Mouse (Mus musculus) CD4-positive, CD25-positive, alpha-beta regulatory T cell, adult 9 weeks (primary cell): Measurements from ENCODE around the gene Zfp784. TPM values are rescaled to one million over a fixed set of nuclear protein-coding genes. Genes with fewer than 3 reads are reported as not detected.

Experiments
- polyA plus RNA-seq: library from polyadenylated mRNA; unstranded; fragments of 100-300 nt; shearing (Covaris generic); gene quantifications from one replicate; pipeline ENCODE4 v1.2.1, GENCODE M21; 2017

The Zfp784 gene
- polyA plus RNA-seq: 5.3 TPM

GRCm38 (mm10) chr7:5038109-5038732 lies at the start of gene Zfp784:
Gene Zfp784 (minus strand): TSS chr7:5038446.

DNA sequence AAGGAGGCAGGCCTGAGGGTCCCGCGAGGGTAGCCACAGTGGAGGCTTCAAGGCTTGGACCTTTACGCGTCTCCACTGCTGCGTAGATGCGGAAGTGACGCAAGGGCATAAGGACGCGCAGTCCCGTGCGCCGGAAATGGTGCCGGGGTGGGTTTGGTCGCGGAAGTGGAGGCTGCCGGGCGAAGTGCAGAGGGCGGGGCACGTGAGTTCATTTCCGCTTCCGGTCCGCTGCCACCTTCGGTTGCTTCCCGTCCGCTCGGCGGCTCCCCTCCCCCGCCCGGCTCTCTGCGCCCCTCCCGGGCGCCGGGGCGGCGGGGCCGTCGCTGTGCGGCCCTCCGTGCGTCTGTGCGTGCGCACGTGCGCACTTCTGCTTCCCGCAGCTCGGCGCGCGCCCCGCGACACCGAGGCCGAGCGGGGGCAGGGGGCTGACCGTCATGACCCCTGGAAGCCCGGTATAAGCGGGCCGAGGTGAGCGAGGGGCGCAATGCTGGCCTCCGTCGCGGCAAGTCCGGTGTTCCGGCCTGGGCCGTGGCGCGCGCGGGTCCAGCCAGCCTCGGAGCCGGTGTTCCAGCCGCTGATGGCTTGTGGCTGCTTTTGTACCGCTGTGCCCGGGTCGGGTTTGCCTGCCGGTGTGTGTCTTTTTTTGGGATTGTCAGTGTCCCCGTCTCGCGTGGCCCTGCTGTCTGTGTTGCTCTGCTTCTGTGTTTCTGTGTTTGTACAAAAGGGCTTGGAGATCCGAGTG lies 41.9 kb upstream of the Zfp784 start, which contains the start of gene Epn1:
Gene Epn1, plus strand, starts transcription at position 226 of the 742 bp plus-strand sequence.

GRCm38 (mm10) chr7:5061774-5062359 lies 23.6 kb upstream of the Zfp784 start, which contains the start of gene U2af2:
Gene U2af2 (plus strand): TSS chr7:5062143.

DNA sequence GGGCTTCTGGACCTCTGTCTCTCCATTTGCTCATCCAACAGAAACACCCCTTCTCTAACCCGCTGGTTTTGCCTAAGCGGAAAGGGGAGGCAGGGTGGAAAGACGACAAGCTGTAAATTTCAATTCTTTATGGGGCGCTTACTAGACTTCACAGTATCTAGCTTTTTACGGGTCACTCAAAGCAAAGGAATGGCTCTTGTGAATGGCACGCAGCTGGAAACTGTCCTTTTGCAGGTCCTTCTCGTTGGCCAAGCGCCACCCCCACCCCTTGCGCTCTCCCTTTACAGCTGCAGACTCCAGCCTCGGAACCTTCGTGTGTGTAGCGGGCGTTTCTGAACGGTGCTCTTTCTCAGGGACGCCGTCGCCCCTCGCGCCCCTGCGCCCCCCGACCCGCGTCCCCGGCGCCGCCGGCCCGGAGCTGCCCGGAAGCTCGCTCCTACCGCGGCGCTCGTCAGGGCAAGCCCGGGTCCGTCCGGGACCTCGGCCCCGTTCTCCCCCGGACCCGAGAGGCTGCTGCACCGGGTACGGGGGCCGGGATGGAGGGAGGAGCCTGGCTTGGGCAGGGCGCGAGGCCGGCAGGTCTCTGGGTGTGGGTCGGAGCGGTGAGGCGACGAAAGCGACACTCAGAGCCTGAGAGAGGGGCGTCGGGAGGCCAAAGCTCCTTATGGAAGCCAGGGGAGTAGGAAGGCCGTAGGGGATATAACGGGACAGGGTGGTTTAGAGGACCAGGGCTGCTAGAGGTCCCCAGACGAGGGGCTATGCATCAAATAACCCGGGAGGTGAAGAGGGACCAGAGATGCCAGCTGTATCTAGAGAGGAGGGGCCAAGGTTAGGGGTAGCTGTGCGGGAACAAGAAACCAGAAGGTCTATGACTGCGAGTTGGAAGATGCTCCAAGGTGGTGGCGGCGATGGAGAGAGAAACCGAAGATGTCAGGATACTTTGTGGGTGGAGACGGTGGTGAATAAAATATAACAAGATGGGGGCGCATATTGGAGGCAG lies 13.2 kb upstream of the Zfp784 start, which contains the start of gene Zfp580:
Gene Zfp580, plus strand, starts transcription at position 346 of the 1,000 bp plus-strand sequence.

DNA sequence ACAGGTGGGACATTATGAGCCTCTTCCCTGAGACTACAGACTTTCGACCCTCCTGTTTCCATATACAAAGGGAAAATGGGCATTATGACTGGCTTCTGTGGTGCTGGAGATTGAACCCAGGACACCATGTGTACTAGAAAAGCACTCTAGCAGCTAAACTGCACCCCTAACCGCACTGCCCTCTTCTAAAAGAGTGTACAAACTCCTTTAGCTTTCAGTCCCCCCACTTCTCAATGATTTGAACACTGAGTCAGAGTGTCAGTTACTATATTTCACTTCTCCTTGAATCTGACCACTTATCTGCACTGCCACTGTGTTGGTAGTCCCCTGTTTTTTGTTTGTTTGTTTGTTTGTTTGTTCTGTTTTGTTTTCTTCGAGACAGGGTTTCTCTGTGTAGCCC lies 4.4 kb downstream of the Zfp784 start, which contains the start of gene 4632433K11Rik:
Gene 4632433K11Rik, plus strand, starts transcription at position 301 of the 400 bp plus-strand sequence.

DNA sequence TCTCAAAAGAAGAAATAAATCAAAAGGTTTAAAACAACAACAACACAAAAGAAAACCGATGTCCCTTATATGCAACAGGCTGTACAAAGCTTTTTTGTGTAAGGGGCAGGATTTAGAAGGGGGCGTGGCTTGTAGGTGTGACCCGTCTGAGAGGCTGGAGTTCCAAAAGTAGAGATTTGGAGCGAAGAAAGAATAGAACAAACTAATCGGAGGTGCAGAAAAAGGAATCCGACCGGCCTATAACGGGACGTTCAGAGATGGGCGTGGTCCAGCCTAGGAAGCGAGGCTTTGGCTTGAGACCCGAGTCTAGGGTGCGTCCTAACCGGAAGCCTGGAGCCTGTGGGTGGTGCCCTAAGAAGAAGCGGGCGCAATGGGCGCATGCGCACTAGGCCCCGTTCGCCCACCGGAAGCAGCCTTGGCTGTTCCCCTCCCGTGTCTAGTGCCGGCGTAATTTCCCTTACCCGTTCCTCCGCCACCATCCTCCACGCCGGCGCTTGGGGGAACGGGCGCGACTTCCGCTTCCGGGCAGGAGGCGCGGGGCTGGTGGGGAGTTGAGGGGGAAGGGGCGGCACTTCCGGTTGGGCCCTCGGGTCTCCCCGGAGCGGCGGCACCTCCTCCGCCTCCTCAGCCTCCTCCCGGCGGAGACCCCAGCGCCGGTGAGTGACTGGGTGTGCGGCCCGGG lies 18.1 kb downstream of the Zfp784 start, which contains the start of the genes Zfp865 and Ccdc106:
Gene Zfp865, plus strand, starts transcription at position 377 of the 682 bp plus-strand sequence.
Gene Ccdc106, plus strand, starts transcription at position 554 of the 682 bp plus-strand sequence.

GRCm38 (mm10) chr7:5015118-5016001 lies 22.9 kb downstream of the Zfp784 start, which contains the start of gene Gm44973:
Gene Gm44973 (plus strand): TSS chr7:5015496.

DNA sequence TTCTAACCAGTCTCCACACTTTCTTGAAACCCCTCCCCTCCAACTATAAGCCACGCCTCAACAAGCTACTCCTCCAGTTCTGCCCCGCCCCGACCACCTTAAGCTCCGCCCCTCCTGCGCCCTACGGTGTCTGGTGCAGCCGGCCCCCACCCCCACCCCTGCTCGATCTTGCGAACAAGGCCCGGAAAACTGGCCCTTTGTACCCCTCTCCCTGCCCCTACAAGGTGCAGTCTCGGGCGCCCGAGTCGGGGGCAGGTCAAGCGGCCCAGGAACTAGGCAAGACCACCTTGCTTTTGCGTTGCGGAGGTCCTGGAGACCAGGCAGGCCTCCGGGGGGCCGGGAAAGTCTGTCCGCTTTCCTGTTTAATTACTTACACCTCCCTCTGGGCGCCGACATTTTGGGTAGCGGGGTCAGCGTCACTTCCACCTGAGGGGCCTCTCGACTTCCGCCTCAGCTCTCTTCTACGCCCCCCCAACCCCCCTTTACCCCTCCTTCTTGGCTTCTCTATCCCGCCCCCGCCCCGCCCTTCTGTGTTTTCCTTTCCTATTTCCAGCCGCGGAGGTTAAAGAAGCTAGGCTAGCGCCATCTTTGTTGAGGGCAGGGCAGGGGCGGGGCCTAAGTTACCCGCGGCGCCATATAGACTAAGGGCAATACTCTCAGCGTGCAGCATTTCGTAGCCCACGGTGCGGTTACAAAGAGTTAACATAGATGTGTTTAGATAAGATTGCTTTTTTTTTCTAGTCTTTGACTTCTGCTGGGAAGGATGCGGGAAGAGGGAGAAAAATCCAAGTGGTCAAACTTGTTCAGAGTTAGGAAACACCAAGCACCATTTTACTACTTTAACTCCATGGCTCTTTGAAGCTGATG lies 23.8 kb downstream of the Zfp784 start, which contains the start of the genes Zfp524 and Fiz1:
Gene Zfp524, plus strand, starts transcription at position 165 of the 867 bp plus-strand sequence.
Gene Fiz1, minus strand, starts transcription at position 447 of the 867 bp plus-strand sequence.

DNA sequence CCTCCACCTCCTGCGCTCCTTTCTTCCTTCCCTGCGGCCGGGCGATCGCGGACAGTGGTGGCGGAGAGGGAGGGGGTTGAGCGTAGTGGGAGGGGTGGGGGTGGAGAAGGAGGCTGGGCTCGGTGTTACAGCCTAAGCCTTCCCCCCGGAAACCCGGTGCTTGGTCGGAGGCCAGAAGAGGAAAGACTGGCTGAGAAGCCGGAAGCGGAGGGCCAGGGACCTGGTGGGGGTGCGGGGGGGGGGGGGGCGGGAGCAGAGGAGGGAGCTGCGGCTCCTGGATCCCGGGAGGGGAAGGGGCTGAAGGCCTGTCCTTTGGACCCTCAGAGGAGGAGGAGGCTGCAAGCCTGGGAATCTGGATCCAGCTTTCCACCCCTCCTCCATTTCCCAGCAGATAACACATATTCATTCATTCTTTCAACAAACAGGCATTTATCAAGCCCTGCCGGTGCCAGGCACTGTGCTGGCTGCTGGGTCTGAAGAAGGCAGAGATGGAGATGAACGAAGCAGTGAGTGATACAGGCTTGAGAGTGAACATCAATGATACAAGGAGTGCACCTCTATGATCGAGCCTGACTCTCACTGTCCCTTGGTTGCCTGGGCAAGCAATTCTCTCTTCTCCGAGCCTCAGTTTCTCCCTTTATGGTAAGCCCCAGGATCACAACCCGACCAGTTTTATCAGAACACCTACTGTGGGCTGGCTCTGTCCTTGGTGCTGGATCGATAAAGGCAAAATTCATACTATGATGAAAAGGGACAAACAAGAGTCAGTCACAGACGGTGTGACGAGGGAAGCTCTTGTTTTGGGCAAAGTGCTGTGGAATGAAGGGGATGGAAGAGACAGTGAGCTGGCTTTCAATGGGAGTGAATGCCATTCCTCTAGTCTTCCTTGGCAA lies 42.0 kb downstream of the Zfp784 start, which contains the start of gene Zfp579:
Gene Zfp579, minus strand, starts transcription at position 156 of the 893 bp plus-strand sequence.

Other genes starting within 250 kb of the Zfp784 start
- gene Tmem238, start 248.8 kb downstream of the Zfp784 start, polyA plus RNA-seq: 0.46 TPM
- gene Rpl28, start 245.6 kb downstream of the Zfp784 start, polyA plus RNA-seq: 535 TPM
- gene Ube2s, start 225.9 kb downstream of the Zfp784 start, polyA plus RNA-seq: 80.0 TPM
- gene Shisa7, start 193.8 kb downstream of the Zfp784 start, polyA plus RNA-seq: not detected
- gene Isoc2b, start 168.2 kb downstream of the Zfp784 start, polyA plus RNA-seq: 44.2 TPM
- 1.1 TPM for gene Isoc2a, start 161.3 kb downstream of the Zfp784 start, polyA plus RNA-seq
- not detected for gene Gm36210, start 131.9 kb downstream of the Zfp784 start, polyA plus RNA-seq
- gene Zfp628, start 123.2 kb downstream of the Zfp784 start, polyA plus RNA-seq: 1.9 TPM
- 0.71 TPM for gene Nat14, start 116.4 kb downstream of the Zfp784 start, polyA plus RNA-seq
- gene Ssc5d, start 112.7 kb downstream of the Zfp784 start, polyA plus RNA-seq: not detected
- 0.43 TPM for gene Sbk2, start 74.0 kb downstream of the Zfp784 start, polyA plus RNA-seq
- gene Sbk3, start 67.3 kb downstream of the Zfp784 start, polyA plus RNA-seq: not detected
- 12.8 TPM for gene Zfp579, start 42.3 kb downstream of the Zfp784 start, polyA plus RNA-seq
- 31.7 TPM for gene Zfp524, start 24.0 kb downstream of the Zfp784 start, polyA plus RNA-seq
- gene Fiz1, start 23.7 kb downstream of the Zfp784 start, polyA plus RNA-seq: 29.7 TPM
- 17.0 TPM for gene Gm44973, start 22.9 kb downstream of the Zfp784 start, polyA plus RNA-seq
- 10.5 TPM for gene Zfp865, start 18.1 kb downstream of the Zfp784 start, polyA plus RNA-seq
- not detected for gene Ccdc106, start 17.9 kb downstream of the Zfp784 start, polyA plus RNA-seq
- not detected for gene 4632433K11Rik, start 4.3 kb downstream of the Zfp784 start, polyA plus RNA-seq
- gene Zfp580, start 13.1 kb upstream of the Zfp784 start, polyA plus RNA-seq: 1.2 TPM
- 105 TPM for gene U2af2, start 23.7 kb upstream of the Zfp784 start, polyA plus RNA-seq
- 14.3 TPM for gene Epn1, start 41.8 kb upstream of the Zfp784 start, polyA plus RNA-seq
- gene Rfpl4, start 78.5 kb upstream of the Zfp784 start, polyA plus RNA-seq: not detected
- not detected for gene Rasl2-9, start 87.5 kb upstream of the Zfp784 start, polyA plus RNA-seq
- 0.05 TPM for gene Vmn1r55, start 111.2 kb upstream of the Zfp784 start, polyA plus RNA-seq
- gene Vmn1r56, start 158.3 kb upstream of the Zfp784 start, polyA plus RNA-seq: not detected
- gene Vmn1r57, start 180.0 kb upstream of the Zfp784 start, polyA plus RNA-seq: not detected